Mouse (Mus musculus): ENCODE measurements around the gene Asxl1. TPM values are rescaled to one million over a fixed set of nuclear protein-coding genes. Genes with fewer than 3 reads are reported as not detected.
"Not testable (repeated sequence)": the region's sequence is repeated elsewhere in the genome, so short reads cannot be mapped to it uniquely, and the experiment has no call there.

Asxl1 gene
- polyA plus RNA-seq, 1 experiment: 31.7 TPM

- Histone ChIP-seq H3K27ac (ENCODE audit: insufficient read depth, low read depth, low read length) (no peak overlapping the region), H3K4me1 (ENCODE audit: control insufficient read depth, insufficient read depth, low read length) (peaks cover 9% of the 10 kb centered on the region), H3K4me3 (ENCODE audit: insufficient read depth, low read length) (no peak overlapping the region)
- TF ChIP-seq CTCF (IDR thresholded peaks at IDR 0.05; ENCODE audit: low read depth, low read length) (no peak), POLR2A (IDR thresholded peaks at IDR 0.05; ENCODE audit: borderline replicate concordance, low read depth, low read length) (no peak)
Observed at GRCm38 (mm10) chr2:153356784-153357183, 11.2 kb downstream of the Asxl1 start.

- Histone ChIP-seq H3K4me3 (ENCODE audit: insufficient read depth, low read length) (no peak overlapping the region), H3K4me1 (ENCODE audit: control insufficient read depth, insufficient read depth, low read length) (peaks cover 7% of the 10 kb centered on the region), H3K27ac (ENCODE audit: insufficient read depth, low read depth, low read length) (no peak overlapping the region)
- TF ChIP-seq POLR2A (IDR thresholded peaks at IDR 0.05; ENCODE audit: borderline replicate concordance, low read depth, low read length) (no peak), CTCF (IDR thresholded peaks at IDR 0.05; ENCODE audit: low read depth, low read length) (no peak)
Observed at GRCm38 (mm10) chr2:153361101-153361710, 15.6 kb downstream of the Asxl1 start.

GRCm38 (mm10) chr2:153364531-153364930 lies 18.9 kb downstream of the Asxl1 start:
- not testable (repeated sequence) for H3K27ac ChIP-seq (ENCODE audit: insufficient read depth, low read depth, low read length); H3K4me3 ChIP-seq (ENCODE audit: insufficient read depth, low read length); H3K4me1 ChIP-seq (ENCODE audit: control insufficient read depth, insufficient read depth, low read length)

- no peak for TF ChIP-seq POLR2A (IDR thresholded peaks at IDR 0.05; ENCODE audit: borderline replicate concordance, low read depth, low read length)
- TF ChIP-seq CTCF (IDR thresholded peaks at IDR 0.05; ENCODE audit: low read depth, low read length): no peak
- Histone ChIP-seq H3K27ac (ENCODE audit: insufficient read depth, low read depth, low read length) (no peak overlapping the region), H3K4me3 (ENCODE audit: insufficient read depth, low read length) (no peak overlapping the region), H3K4me1 (ENCODE audit: control insufficient read depth, insufficient read depth, low read length) (peaks cover 3% of the 10 kb centered on the region; the same call in 1 of the 2 replicates)
Observed at GRCm38 (mm10) chr2:153370871-153371270, 25.2 kb downstream of the Asxl1 start.

GRCm38 (mm10) chr2:153375380-153375779 lies 29.8 kb downstream of the Asxl1 start:
- no peak overlapping the region for H3K4me3 ChIP-seq (ENCODE audit: insufficient read depth, low read length)
- no peak for TF ChIP-seq POLR2A (IDR thresholded peaks at IDR 0.05; ENCODE audit: borderline replicate concordance, low read depth, low read length)
- peaks cover 3% of the 10 kb centered on the region; the same call in 1 of the 2 replicates for H3K4me1 ChIP-seq (ENCODE audit: control insufficient read depth, insufficient read depth, low read length)
- H3K27ac ChIP-seq (ENCODE audit: insufficient read depth, low read depth, low read length): no peak overlapping the region

- TF ChIP-seq POLR2A (IDR thresholded peaks at IDR 0.05; ENCODE audit: borderline replicate concordance, low read depth, low read length) (no peak), CTCF (IDR thresholded peaks at IDR 0.05; ENCODE audit: low read depth, low read length) (no peak)
- peaks cover 6% of the 10 kb centered on the region for H3K4me1 ChIP-seq (ENCODE audit: control insufficient read depth, insufficient read depth, low read length)
- H3K27ac ChIP-seq (ENCODE audit: insufficient read depth, low read depth, low read length): no peak overlapping the region
- H3K4me3 ChIP-seq (ENCODE audit: insufficient read depth, low read length): no peak overlapping the region
Observed at GRCm38 (mm10) chr2:153380479-153380878, 34.9 kb downstream of the Asxl1 start.

GRCm38 (mm10) chr2:153389831-153390230 lies 44.2 kb downstream of the Asxl1 start:
- peaks cover 2% of the 10 kb centered on the region for H3K4me1 ChIP-seq (ENCODE audit: control insufficient read depth, insufficient read depth, low read length)
- H3K4me3 ChIP-seq (ENCODE audit: insufficient read depth, low read length): no peak overlapping the region
- no peak overlapping the region for H3K27ac ChIP-seq (ENCODE audit: insufficient read depth, low read depth, low read length)
- TF ChIP-seq CTCF (IDR thresholded peaks at IDR 0.05; ENCODE audit: low read depth, low read length) (no peak), POLR2A (IDR thresholded peaks at IDR 0.05; ENCODE audit: borderline replicate concordance, low read depth, low read length) (no peak)

GRCm38 (mm10) chr2:153393045-153393444 lies 47.4 kb downstream of the Asxl1 start:
- Histone ChIP-seq H3K27ac (ENCODE audit: insufficient read depth, low read depth, low read length) (no peak overlapping the region), H3K4me3 (ENCODE audit: insufficient read depth, low read length) (no peak overlapping the region), H3K4me1 (ENCODE audit: control insufficient read depth, insufficient read depth, low read length) (no peaks in the 10 kb centered on the region)
- TF ChIP-seq POLR2A (IDR thresholded peaks at IDR 0.05; ENCODE audit: borderline replicate concordance, low read depth, low read length): no peak
- no peak for TF ChIP-seq CTCF (IDR thresholded peaks at IDR 0.05; ENCODE audit: low read depth, low read length)

- Histone ChIP-seq H3K4me3 (ENCODE audit: insufficient read depth, low read length) (no peak overlapping the region), H3K4me1 (ENCODE audit: control insufficient read depth, insufficient read depth, low read length) (no peaks in the 10 kb centered on the region), H3K27ac (ENCODE audit: insufficient read depth, low read depth, low read length) (no peak overlapping the region)
- TF ChIP-seq CTCF (IDR thresholded peaks at IDR 0.05; ENCODE audit: low read depth, low read length): no peak
- TF ChIP-seq POLR2A (IDR thresholded peaks at IDR 0.05; ENCODE audit: borderline replicate concordance, low read depth, low read length): no peak
Observed at GRCm38 (mm10) chr2:153397790-153398515, 52.3 kb downstream of the Asxl1 start.

- Histone ChIP-seq H3K27ac (ENCODE audit: insufficient read depth, low read depth, low read length) (no peak overlapping the region), H3K4me1 (ENCODE audit: control insufficient read depth, insufficient read depth, low read length) (no peaks in the 10 kb centered on the region), H3K4me3 (ENCODE audit: insufficient read depth, low read length) (no peak overlapping the region)
- TF ChIP-seq CTCF (IDR thresholded peaks at IDR 0.05; ENCODE audit: low read depth, low read length) (no peak), POLR2A (IDR thresholded peaks at IDR 0.05; ENCODE audit: borderline replicate concordance, low read depth, low read length) (no peak)
Observed at GRCm38 (mm10) chr2:153399166-153399565, 53.5 kb downstream of the Asxl1 start.

Measured in bone marrow macrophage, adult 2 months (primary cell).